Mouse (Mus musculus) ES-E14 (cell line): ENCODE results near the gene Sox5. TPM values are rescaled to one million over a fixed set of nuclear protein-coding genes. Genes with fewer than 3 reads are reported as not detected.

Experiments used
- DNase-seq: peaks from one replicate; pipeline ENCODE4 v3.0.0-alpha.2; 2013; ENCODE audit warnings: low read depth, low spot score
- H3K27ac ChIP-seq: 2 replicates; pipeline ENCODE4 v1.5.1; 2012; ENCODE audit warnings: low read depth, mild to moderate bottlenecking, low read length, moderate library complexity, mixed read lengths; ENCODE audit not compliant: poor library complexity, insufficient read depth, severe bottlenecking
- H3K36me3 ChIP-seq: 2 replicates; pipeline ENCODE4 v1.6.1; 2012; ENCODE audit warnings: mild to moderate bottlenecking, low read length, moderate library complexity, mixed read lengths; ENCODE audit not compliant: control insufficient read depth, poor library complexity, insufficient read depth, severe bottlenecking
- H3K4me1 ChIP-seq, 2 experiments: fragments of 150-350 bp in 1 of 2; sonication (generic) in 1 of 2; 2 replicates each; pipeline ENCODE4 v1.6.1; 2012; ENCODE audit warnings: low read length in 2 of 2, mild to moderate bottlenecking in 1 of 2, mixed read lengths in 1 of 2; ENCODE audit not compliant: control insufficient read depth in 2 of 2, insufficient read depth in 2 of 2, poor library complexity in 1 of 2
- H3K4me3 ChIP-seq, 2 experiments: fragments of 150-350 bp in 1 of 2; sonication (generic) in 1 of 2; 2 replicates each; pipeline ENCODE4 v1.5.1; 2012; ENCODE audit warnings: low read length in 2 of 2, low read depth in 1 of 2, mild to moderate bottlenecking in 1 of 2, mixed read lengths in 1 of 2; ENCODE audit not compliant: insufficient read depth in 1 of 2, poor library complexity in 1 of 2, severe bottlenecking in 1 of 2
- H3K9ac ChIP-seq: 2 replicates; pipeline ENCODE4 v1.6.1; 2012; ENCODE audit warnings: low read depth, mild to moderate bottlenecking, low read length, mixed read lengths; ENCODE audit not compliant: poor library complexity, insufficient read depth, severe bottlenecking
- H3K9me3 ChIP-seq: fragments of 150-350 bp; sonication (generic); 2 replicates; pipeline ENCODE4 v1.6.1; 2012; ENCODE audit warnings: low read depth, mild to moderate bottlenecking, low read length; ENCODE audit not compliant: control insufficient read depth, insufficient read depth
- CHD2 ChIP-seq: IDR thresholded peaks from 2 replicates; pipeline ENCODE4 v1.6.1; 2014; ENCODE audit warnings: mild to moderate bottlenecking, low read depth, low read length, inconsistent platforms
- HCFC1 ChIP-seq: IDR thresholded peaks from 2 replicates; pipeline ENCODE4 v1.6.1; 2012; ENCODE audit warnings: low read length, inconsistent platforms, borderline replicate concordance; ENCODE audit not compliant: insufficient read depth
- MAFK ChIP-seq: IDR thresholded peaks from 2 replicates; pipeline ENCODE4 v1.6.1; 2014; ENCODE audit warnings: mild to moderate bottlenecking, low read depth, low read length, inconsistent platforms; ENCODE audit not compliant: insufficient read depth
- ZC3H11A ChIP-seq: IDR thresholded peaks from 2 replicates; pipeline ENCODE4 v1.6.1; 2012; ENCODE audit warnings: low read depth, mild to moderate bottlenecking, inconsistent platforms, low read length, borderline replicate concordance
- ZNF384 ChIP-seq: IDR thresholded peaks from 2 replicates; pipeline ENCODE4 v1.6.1; 2012; ENCODE audit warnings: low read depth, low read length, inconsistent platforms
- in situ Hi-C, 2 experiments: fragments of 600-800 bp; cut with MboI; formaldehyde crosslinking; loops; one replicate each; pipeline ENCODE4 v1.15.1; 2025; ENCODE audit warnings: low sequenced_read_pairs in 2 of 2, inconsistent platforms in 1 of 2; ENCODE audit not compliant: unreplicated experiment in 2 of 2
- total RNA-seq: library from RNA; depleted of rRNA; stranded (reverse); fragments of 300-350 nt; gene quantifications from 2 replicates; pipeline ENCODE4 v1.2.3, GENCODE M21; 2012

The Sox5 gene
- total RNA-seq, 1 experiment = 0.36 TPM

DNA sequence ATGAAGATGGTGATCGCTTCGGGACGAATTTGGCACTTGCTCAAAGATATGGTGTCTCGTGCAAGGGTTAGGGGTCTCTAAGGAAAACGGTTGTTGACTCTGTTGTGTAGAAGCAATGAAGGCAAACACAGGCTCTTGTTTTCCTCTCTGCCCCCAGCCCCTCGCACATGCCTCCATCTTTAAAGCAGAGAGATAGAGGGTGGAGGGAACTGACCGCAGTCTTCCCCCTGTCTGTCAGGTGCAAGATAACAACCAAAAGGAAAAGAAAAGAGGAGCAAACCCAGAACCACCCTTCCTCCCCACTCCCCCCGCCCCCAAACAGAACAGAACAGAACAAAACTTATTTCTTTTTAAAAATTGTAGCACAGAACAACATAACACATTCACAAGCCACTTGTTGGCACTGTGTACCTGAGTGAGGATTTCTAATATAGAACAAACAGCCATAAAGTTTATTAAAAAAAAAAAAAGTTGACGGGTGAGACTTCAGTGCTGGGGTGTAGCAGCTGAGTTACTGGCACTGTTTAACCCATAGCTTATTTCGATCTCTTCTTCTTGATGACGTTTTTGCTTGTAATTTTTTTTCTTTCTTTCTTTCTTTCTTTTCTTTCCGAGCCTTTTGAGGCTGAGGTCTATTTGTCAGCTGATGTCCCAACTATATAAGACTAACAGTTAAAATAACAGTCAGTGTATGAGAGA lies 949.1 kb downstream of the Sox5 start:
- no peaks in the 10 kb centered on the region for H3K36me3 ChIP-seq
- no peak for TF ChIP-seq ZC3H11A
- no peak for TF ChIP-seq MAFK
- no peak for TF ChIP-seq CHD2
- TF ChIP-seq ZNF384 = no peak
- TF ChIP-seq HCFC1 = no peak
- no peaks in the 10 kb centered on the region for H3K4me1 ChIP-seq
- DNase-seq = no peak
- H3K27ac ChIP-seq = no peak overlapping the region
- in situ Hi-C loops = no loop called here
- H3K9ac ChIP-seq = no peak overlapping the region
- no peaks in the 10 kb centered on the region for H3K9me3 ChIP-seq
- H3K4me3 ChIP-seq = no peak overlapping the region

DNA sequence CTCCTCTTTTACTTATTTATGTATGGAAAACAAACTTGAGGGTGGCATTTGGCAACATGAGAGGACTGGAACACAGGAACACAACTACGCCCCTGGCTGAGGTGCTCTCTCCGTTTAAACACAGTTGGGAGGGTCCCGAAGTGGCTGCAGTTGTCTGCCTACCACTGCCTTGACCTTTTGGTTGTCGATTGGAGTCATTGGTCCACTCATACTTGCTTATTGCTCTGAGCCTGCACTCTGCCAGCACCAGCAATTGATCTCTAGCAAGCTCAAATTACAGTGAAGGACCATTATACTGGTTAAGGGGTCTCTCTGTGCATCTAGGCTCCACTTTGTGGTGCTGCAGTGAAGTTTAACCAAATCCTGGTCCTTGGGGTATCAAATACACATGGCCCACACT lies 950.5 kb downstream of the Sox5 start:
- TF ChIP-seq ZC3H11A (no peak), CHD2 (no peak), HCFC1 (no peak), ZNF384 (no peak), MAFK (no peak)
- H3K27ac ChIP-seq = no peak overlapping the region
- H3K4me3 ChIP-seq = no peak overlapping the region
- no peaks in the 10 kb centered on the region for H3K9me3 ChIP-seq
- no peak overlapping the region for H3K9ac ChIP-seq
- in situ Hi-C loops = no loop called here
- no peak for DNase-seq
- no peaks in the 10 kb centered on the region for H3K4me1 ChIP-seq
- H3K36me3 ChIP-seq = no peaks in the 10 kb centered on the region

DNA sequence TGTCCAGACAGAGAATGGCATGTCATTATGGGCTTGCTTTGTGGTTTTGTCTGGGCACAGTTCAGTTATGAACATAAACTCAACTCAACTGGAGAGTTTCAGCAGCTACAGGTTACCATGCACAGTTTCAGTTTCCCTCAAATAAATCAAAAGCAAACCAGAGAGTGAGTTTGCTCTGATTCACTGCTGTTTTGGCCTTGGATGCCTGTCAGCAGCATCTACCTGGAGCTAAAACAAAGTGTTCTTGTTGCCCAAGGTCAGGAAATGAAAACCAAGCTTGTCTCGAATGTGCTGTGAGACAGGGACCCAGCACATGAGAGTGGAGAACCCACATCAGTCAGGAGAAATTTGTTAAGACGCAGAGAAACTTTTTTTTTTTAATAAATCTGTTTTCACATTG lies 951.6 kb downstream of the Sox5 start:
- no peak overlapping the region for H3K9ac ChIP-seq
- in situ Hi-C loops = no loop called here
- no peaks in the 10 kb centered on the region for H3K36me3 ChIP-seq
- no peak for DNase-seq
- no peak overlapping the region for H3K27ac ChIP-seq
- no peaks in the 10 kb centered on the region for H3K4me1 ChIP-seq
- TF ChIP-seq HCFC1 = no peak
- no peak for TF ChIP-seq ZC3H11A
- TF ChIP-seq MAFK = no peak
- TF ChIP-seq ZNF384 = no peak
- TF ChIP-seq CHD2 = no peak
- H3K4me3 ChIP-seq = no peak overlapping the region
- no peaks in the 10 kb centered on the region for H3K9me3 ChIP-seq

DNA sequence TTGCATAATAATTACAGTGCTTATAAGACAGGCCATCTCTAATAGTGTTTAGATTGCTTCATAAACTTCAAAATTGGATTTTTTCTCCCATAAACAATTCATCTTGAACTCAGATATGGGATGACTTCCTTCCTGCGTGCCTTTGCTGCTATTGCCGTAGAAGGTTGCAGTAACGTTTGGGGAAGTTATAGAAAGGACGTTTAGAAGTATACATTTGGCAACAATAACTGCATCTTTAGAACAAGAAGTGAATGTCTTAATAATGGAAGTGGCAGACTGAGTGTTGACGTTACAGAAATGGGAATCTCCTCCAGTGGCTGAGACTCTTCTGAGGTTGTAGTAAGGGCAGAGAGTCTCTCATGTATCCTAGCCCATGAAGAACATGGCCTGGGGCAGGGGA lies 955.0 kb downstream of the Sox5 start:
- H3K36me3 ChIP-seq = no peaks in the 10 kb centered on the region
- no peaks in the 10 kb centered on the region for H3K9me3 ChIP-seq
- in situ Hi-C loops = no loop called here
- DNase-seq = no peak
- H3K9ac ChIP-seq = no peak overlapping the region
- H3K4me1 ChIP-seq = no peaks in the 10 kb centered on the region
- no peak for TF ChIP-seq CHD2
- no peak for TF ChIP-seq MAFK
- no peak for TF ChIP-seq HCFC1
- no peak for TF ChIP-seq ZC3H11A
- TF ChIP-seq ZNF384 = no peak
- H3K27ac ChIP-seq = no peak overlapping the region
- no peak overlapping the region for H3K4me3 ChIP-seq

DNA sequence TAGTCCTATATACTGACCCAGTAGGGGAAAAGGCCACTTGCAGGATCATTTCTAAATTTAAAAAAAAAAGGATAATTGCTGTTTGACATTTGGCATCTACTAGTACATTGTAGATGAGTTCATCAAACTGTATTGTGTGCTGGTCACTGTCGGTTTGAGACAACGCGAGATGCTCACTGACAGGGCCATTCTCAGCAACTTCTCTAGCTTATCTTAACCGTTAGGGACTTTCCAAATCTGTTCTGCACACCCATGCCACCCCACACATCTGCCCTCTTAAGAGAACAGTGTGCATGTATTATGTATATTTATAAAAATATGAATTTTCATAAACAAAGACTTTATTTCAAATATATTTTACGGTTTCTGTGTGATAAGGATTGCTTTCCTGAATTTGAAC lies 955.8 kb downstream of the Sox5 start:
- no peaks in the 10 kb centered on the region for H3K4me1 ChIP-seq
- no peaks in the 10 kb centered on the region for H3K36me3 ChIP-seq
- no peak for DNase-seq
- no peak overlapping the region for H3K9ac ChIP-seq
- no peak overlapping the region for H3K4me3 ChIP-seq
- H3K9me3 ChIP-seq = no peaks in the 10 kb centered on the region
- TF ChIP-seq CHD2 (no peak), ZNF384 (no peak), HCFC1 (no peak), ZC3H11A (no peak), MAFK (no peak)
- no peak overlapping the region for H3K27ac ChIP-seq
- in situ Hi-C loops = no loop called here
